Mouse (Mus musculus): ENCODE data around the gene Plxna4. TPM values are rescaled to one million over a fixed set of nuclear protein-coding genes. Genes with fewer than 3 reads are reported as not detected.

The Plxna4 gene
- polyA plus RNA-seq, 1 experiment from 2014 or later: 1.2 TPM

DNA sequence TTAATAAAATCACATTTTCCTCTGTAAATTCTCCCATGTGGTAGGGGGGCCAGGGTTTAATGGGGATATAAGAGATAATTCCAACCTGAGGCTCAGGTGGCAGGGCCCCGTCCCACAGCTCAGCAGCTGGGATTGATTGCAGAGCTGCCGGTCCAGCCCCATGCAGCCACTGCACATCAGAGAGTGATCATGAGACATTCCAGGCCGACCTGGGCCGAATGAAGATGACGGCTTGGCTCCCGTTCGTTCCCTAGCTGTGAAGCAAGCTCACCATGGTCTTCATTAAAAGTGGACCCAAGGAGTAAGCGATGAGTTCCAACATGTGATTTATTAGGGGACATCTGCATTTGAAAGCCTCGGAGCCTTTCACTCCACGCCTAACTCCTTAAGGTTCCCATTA lies 206.5 kb downstream of the Plxna4 start:
- Histone ChIP-seq H3K9me3 (ENCODE audit: low read length) (no peaks in the 10 kb centered on the region), H3K9ac (replicated peaks; ENCODE audit: low read length) (no peak overlapping the region), H3K4me3 (ENCODE audit: low read length) (no peak overlapping the region), H3K4me2 (replicated peaks; ENCODE audit: low read depth, low read length) (no peak overlapping the region), H3K27me3 (ENCODE audit: insufficient read depth, low read length) (no peaks in the 10 kb centered on the region), H3K27ac (ENCODE audit: low read length) (no peak overlapping the region), H3K4me1 (ENCODE audit: insufficient read depth, low read length) (no peaks in the 10 kb centered on the region), H3K36me3 (ENCODE audit: insufficient read depth, low read length) (no peaks in the 10 kb centered on the region)
- 43% methylated on average over 10 of the region's 10 CpGs for WGBS
- ATAC-seq (ENCODE audit: low FRiP score, low TSS enrichment): no peak

DNA sequence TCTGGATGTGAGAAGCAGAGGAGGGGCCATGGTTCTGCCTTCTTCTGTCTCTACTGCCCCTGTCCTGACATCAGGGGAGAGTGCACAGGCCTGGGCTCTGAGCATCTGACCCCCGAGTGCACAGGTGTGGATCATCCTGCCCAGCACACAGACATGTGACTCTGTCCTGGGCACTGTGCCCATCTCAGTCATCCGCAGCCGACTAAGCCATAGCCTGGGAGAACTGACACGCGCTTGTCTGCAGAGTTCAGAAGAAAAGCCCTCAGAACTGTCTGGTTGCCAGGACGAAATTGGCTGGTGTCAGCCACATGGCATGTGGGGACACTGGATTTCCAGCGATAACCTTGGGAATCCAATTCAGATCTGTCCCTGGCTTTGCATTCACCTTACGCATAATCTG lies 210.8 kb downstream of the Plxna4 start:
- Histone ChIP-seq H3K27ac (ENCODE audit: low read length) (no peak overlapping the region), H3K36me3 (ENCODE audit: insufficient read depth, low read length) (no peaks in the 10 kb centered on the region), H3K27me3 (ENCODE audit: insufficient read depth, low read length) (no peaks in the 10 kb centered on the region), H3K4me2 (replicated peaks; ENCODE audit: low read depth, low read length) (no peak overlapping the region), H3K9me3 (ENCODE audit: low read length) (no peaks in the 10 kb centered on the region), H3K4me3 (ENCODE audit: low read length) (no peak overlapping the region), H3K4me1 (ENCODE audit: insufficient read depth, low read length) (no peaks in the 10 kb centered on the region), H3K9ac (replicated peaks; ENCODE audit: low read length) (no peak overlapping the region)
- peak; percentile 46; the same call in 1 of the 2 replicates for ATAC-seq (ENCODE audit: low FRiP score, low TSS enrichment)
- 80% methylated on average over 8 of the region's 8 CpGs for WGBS

DNA sequence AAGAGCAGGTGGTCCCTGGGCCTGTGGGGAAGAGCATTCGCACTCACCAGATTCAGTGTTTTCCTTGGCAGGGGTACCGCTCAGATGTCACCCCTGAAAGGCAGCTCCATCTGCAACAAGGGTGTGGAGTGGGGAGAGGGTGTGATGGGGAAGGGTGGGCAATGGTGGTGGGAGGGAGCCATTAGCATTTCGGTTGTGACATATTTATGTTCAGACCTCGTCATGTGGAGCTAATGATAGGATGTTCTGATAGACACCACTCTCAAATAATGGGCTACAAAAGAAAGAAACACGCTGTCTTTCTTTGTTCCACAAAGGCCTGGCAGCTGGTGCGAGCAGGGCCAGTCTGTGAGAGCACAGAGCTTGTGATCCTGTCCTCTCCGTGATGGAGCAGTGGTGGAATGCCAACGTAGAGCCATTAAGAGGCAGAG lies 214.0 kb downstream of the Plxna4 start:
- Histone ChIP-seq H3K9ac (replicated peaks; ENCODE audit: low read length) (no peak overlapping the region), H3K36me3 (ENCODE audit: insufficient read depth, low read length) (no peaks in the 10 kb centered on the region), H3K27ac (ENCODE audit: low read length) (no peak overlapping the region), H3K27me3 (ENCODE audit: insufficient read depth, low read length) (no peaks in the 10 kb centered on the region), H3K4me2 (replicated peaks; ENCODE audit: low read depth, low read length) (no peak overlapping the region), H3K4me3 (ENCODE audit: low read length) (no peak overlapping the region), H3K9me3 (ENCODE audit: low read length) (no peaks in the 10 kb centered on the region), H3K4me1 (ENCODE audit: insufficient read depth, low read length) (no peaks in the 10 kb centered on the region)
- no peak for ATAC-seq (ENCODE audit: low FRiP score, low TSS enrichment)
- WGBS: 72% methylated on average over 8 of the region's 8 CpGs

DNA sequence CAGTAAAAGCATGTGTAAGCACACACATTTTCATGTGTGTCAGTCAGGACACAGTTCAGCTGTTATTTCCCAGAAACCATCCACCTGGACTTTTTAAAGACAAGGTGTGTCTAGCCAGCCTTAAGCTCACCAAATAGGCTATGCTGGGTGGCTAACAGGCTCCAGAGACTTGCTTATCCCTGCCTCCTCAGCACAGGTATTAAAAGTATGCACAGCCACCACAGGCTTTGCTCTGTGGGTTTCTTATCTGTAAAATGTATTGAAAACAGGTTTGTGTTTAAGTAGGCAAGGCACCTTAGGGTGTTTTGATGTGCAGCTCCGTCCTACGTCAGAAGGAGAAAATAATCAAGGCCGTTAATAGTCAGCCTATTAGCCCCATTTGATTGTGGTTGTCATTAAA lies 218.9 kb downstream of the Plxna4 start:
- Histone ChIP-seq H3K27me3 (ENCODE audit: insufficient read depth, low read length) (no peaks in the 10 kb centered on the region), H3K9me3 (ENCODE audit: low read length) (no peaks in the 10 kb centered on the region), H3K36me3 (ENCODE audit: insufficient read depth, low read length) (no peaks in the 10 kb centered on the region), H3K4me3 (ENCODE audit: low read length) (no peak overlapping the region), H3K27ac (ENCODE audit: low read length) (no peak overlapping the region), H3K9ac (replicated peaks; ENCODE audit: low read length) (no peak overlapping the region), H3K4me1 (ENCODE audit: insufficient read depth, low read length) (no peaks in the 10 kb centered on the region), H3K4me2 (replicated peaks; ENCODE audit: low read depth, low read length) (no peak overlapping the region)
- 80% methylated on average over 3 of the region's 3 CpGs for WGBS
- ATAC-seq (ENCODE audit: low FRiP score, low TSS enrichment): no peak

DNA sequence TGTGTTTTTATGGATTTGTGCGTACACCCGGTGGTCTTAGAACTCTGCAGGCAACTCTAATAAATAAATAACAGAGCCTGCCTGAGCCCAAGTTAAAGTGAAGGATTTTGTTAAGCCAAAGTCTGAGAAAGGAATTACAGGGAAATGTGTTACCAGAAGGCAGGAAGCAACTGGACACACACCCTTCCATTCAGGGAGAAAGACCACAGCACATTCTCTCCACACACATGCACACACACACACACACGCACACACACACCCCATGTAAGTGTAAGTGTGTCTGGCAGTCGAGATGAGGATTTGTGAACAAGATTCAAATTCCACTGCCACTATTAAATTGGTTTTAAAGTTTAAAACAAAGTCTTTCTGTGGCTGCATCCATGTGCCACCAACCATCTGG lies 219.6 kb downstream of the Plxna4 start:
- Histone ChIP-seq H3K36me3 (ENCODE audit: insufficient read depth, low read length) (no peaks in the 10 kb centered on the region), H3K4me3 (ENCODE audit: low read length) (no peak overlapping the region), H3K27ac (ENCODE audit: low read length) (no peak overlapping the region), H3K27me3 (ENCODE audit: insufficient read depth, low read length) (no peaks in the 10 kb centered on the region), H3K9ac (replicated peaks; ENCODE audit: low read length) (no peak overlapping the region), H3K9me3 (ENCODE audit: low read length) (no peaks in the 10 kb centered on the region), H3K4me1 (ENCODE audit: insufficient read depth, low read length) (no peaks in the 10 kb centered on the region), H3K4me2 (replicated peaks; ENCODE audit: low read depth, low read length) (no peak overlapping the region)
- 73% methylated on average over 4 of the region's 4 CpGs for WGBS
- ATAC-seq (ENCODE audit: low FRiP score, low TSS enrichment): no peak

DNA sequence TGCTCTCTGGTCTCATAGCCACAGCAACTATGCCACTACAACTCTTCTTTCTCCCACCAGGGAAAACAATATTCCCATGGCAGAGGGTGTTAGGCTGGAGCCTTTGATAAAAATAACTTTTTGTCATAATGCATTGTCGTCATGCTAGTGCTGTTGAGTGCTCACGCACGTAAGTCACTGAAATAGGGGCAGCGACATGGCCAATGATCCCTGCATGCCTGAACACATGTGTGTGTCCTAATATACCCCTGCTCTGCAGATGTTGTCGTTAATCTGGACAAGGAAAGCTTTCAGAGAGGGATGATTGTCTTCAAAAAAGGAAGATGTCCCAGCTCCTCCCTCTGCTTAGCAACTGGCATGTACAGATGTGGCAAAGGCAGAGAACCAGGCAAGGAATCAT lies 223.1 kb downstream of the Plxna4 start:
- Histone ChIP-seq H3K9ac (replicated peaks; ENCODE audit: low read length) (no peak overlapping the region), H3K9me3 (ENCODE audit: low read length) (no peaks in the 10 kb centered on the region), H3K4me2 (replicated peaks; ENCODE audit: low read depth, low read length) (no peak overlapping the region), H3K27ac (ENCODE audit: low read length) (no peak overlapping the region), H3K27me3 (ENCODE audit: insufficient read depth, low read length) (no peaks in the 10 kb centered on the region), H3K4me1 (ENCODE audit: insufficient read depth, low read length) (no peaks in the 10 kb centered on the region), H3K4me3 (ENCODE audit: low read length) (no peak overlapping the region), H3K36me3 (ENCODE audit: insufficient read depth, low read length) (no peaks in the 10 kb centered on the region)
- WGBS: 87% methylated on average over 5 of the region's 5 CpGs
- ATAC-seq (ENCODE audit: low FRiP score, low TSS enrichment): no peak

DNA sequence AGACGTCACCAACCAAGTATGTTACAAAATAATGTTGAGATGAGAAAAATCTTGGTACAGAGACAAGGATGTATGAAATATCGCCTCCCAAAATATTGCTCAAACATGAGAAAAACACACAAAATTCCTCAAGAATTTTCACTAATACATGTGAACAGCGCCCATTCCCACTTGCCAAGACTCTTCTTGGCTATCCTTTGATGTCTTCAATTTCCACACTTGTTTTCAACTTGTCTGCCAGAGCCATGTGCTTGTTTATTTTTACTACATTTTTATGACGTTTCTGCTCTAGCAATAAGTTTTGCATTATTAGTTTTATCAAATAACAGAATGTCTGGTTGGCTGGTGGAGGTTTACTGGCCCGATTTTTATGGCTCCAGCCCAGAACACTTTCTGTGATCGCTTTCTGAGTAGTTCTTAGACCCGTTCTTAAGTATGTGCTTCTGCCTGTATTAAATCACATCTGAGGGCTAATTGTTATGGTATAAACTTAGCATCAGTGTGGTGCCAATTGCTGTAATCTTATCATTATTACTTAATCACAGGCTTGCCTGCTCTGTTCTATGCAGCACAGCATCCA lies 224.4 kb downstream of the Plxna4 start:
- Histone ChIP-seq H3K4me3 (ENCODE audit: low read length) (no peak overlapping the region), H3K36me3 (ENCODE audit: insufficient read depth, low read length) (no peaks in the 10 kb centered on the region)
- ATAC-seq (ENCODE audit: low FRiP score, low TSS enrichment): no peak

DNA sequence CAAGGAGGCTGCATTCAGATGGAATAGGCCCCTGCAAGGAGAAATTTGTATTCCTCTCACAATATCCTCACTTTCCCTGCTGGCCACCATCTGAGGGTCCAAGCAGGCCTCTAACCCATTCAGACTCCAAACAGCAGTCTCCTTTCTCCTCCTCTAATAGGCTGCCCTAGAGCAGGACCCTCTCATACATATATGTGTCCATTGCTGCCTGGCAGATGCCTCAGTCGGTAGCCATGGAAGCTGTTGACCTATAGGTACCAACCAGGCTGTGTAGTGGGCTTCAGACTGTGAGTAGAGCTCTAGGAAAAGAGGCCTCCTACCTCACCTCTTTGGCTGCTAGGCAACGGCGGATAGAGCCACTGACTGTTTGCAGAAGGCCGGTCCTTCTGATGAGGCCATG lies 225.6 kb downstream of the Plxna4 start:
- Histone ChIP-seq H3K9ac (replicated peaks; ENCODE audit: low read length) (no peak overlapping the region), H3K4me2 (replicated peaks; ENCODE audit: low read depth, low read length) (no peak overlapping the region), H3K4me3 (ENCODE audit: low read length) (no peak overlapping the region), H3K9me3 (ENCODE audit: low read length) (no peaks in the 10 kb centered on the region), H3K36me3 (ENCODE audit: insufficient read depth, low read length) (no peaks in the 10 kb centered on the region), H3K4me1 (ENCODE audit: insufficient read depth, low read length) (no peaks in the 10 kb centered on the region), H3K27ac (ENCODE audit: low read length) (no peak overlapping the region), H3K27me3 (ENCODE audit: insufficient read depth, low read length) (no peaks in the 10 kb centered on the region)
- ATAC-seq (ENCODE audit: low FRiP score, low TSS enrichment): no peak
- 85% methylated on average over 4 of the region's 4 CpGs for whole genome bisulfite sequencing

More for the DNA sequence above, 224.4 kb downstream of the Plxna4 start:
- Histone ChIP-seq H3K9ac (replicated peaks; ENCODE audit: low read length) (no peak overlapping the region), H3K9me3 (ENCODE audit: low read length) (no peaks in the 10 kb centered on the region), H3K4me1 (ENCODE audit: insufficient read depth, low read length) (no peaks in the 10 kb centered on the region), H3K27me3 (ENCODE audit: insufficient read depth, low read length) (no peaks in the 10 kb centered on the region), H3K4me2 (replicated peaks; ENCODE audit: low read depth, low read length) (no peak overlapping the region), H3K27ac (ENCODE audit: low read length) (no peak overlapping the region)
- WGBS: 77% methylated on average over 7 of the region's 7 CpGs

DNA sequence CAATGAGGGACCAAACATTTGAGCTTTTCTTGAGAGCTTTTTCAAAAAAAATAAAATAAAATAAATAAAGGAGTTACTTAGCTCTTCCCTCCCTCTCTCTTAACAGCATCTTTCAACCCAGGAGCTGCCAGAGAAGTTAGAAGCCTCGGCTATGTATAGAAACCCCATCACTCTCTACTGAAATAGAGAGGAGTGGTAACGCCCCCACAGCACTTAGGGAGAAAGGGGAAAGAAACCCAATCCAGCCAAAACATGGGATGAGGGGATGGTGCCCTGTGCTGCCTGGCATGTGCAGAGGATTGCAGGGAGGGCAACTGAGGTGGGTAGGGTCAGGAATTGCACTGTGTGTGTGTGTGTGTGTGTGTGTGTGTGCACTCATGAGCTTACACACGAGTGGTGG lies 228.3 kb downstream of the Plxna4 start:
- H3K27ac ChIP-seq (ENCODE audit: low read length): no peak overlapping the region
- H3K4me1 ChIP-seq (ENCODE audit: insufficient read depth, low read length): no peaks in the 10 kb centered on the region
- ATAC-seq (ENCODE audit: low FRiP score, low TSS enrichment): peak; percentile 31; the same call in 1 of the 2 replicates
- H3K36me3 ChIP-seq (ENCODE audit: insufficient read depth, low read length): no peaks in the 10 kb centered on the region
- H3K4me2 ChIP-seq (replicated peaks; ENCODE audit: low read depth, low read length): no peak overlapping the region
- H3K9me3 ChIP-seq (ENCODE audit: low read length): no peaks in the 10 kb centered on the region
- H3K4me3 ChIP-seq (ENCODE audit: low read length): no peak overlapping the region
- H3K9ac ChIP-seq (replicated peaks; ENCODE audit: low read length): no peak overlapping the region
- WGBS: 23% methylated on average over 3 of the region's 3 CpGs
- H3K27me3 ChIP-seq (ENCODE audit: insufficient read depth, low read length): no peaks in the 10 kb centered on the region

DNA sequence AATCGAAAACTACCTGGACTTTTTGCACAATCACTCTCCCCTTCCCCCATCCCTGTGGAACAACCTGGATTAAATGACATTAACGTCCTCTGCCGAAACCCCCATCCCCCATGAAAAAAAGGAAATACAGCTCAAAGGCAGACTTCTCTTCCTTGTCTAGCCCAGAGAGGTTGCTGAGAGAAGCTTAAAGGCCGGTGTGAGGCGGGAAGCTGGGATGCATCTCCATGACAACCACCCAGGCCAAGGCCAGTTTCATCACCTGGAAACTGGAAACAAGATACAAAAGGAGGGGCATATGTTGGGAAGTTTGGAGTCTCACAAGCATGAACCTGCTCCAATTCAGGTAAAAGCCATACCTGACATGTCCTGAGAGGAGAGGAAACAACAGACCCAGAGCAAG lies 230.5 kb downstream of the Plxna4 start:
- WGBS: 65% methylated on average over 5 of the region's 5 CpGs
- no peaks in the 10 kb centered on the region for H3K9me3 ChIP-seq (ENCODE audit: low read length)

More for the DNA sequence above, 230.5 kb downstream of the Plxna4 start:
- ATAC-seq (ENCODE audit: low FRiP score, low TSS enrichment): no peak
- no peaks in the 10 kb centered on the region for H3K4me1 ChIP-seq (ENCODE audit: insufficient read depth, low read length)
- H3K27me3 ChIP-seq (ENCODE audit: insufficient read depth, low read length): no peaks in the 10 kb centered on the region
- no peaks in the 10 kb centered on the region for H3K36me3 ChIP-seq (ENCODE audit: insufficient read depth, low read length)
- H3K4me2 ChIP-seq (replicated peaks; ENCODE audit: low read depth, low read length): no peak overlapping the region
- no peak overlapping the region for H3K4me3 ChIP-seq (ENCODE audit: low read length)
- no peak overlapping the region for H3K9ac ChIP-seq (replicated peaks; ENCODE audit: low read length)
- no peak overlapping the region for H3K27ac ChIP-seq (ENCODE audit: low read length)
